Mouse (Mus musculus) kidney, adult 2 months (tissue): ENCODE results near the gene Grcc10.

Experiments used
- CTCF ChIP-seq: fragments of 200-500 bp; conservative IDR thresholded peaks from 2 replicates; pipeline ENCODE4 v1.5.1; 2011; ENCODE audit warnings: low read depth, mild to moderate bottlenecking, control low read depth, low read length, moderate library complexity, mixed read lengths; ENCODE audit not compliant: insufficient read depth, insufficient read length
- POLR2A ChIP-seq: fragments of 200-500 bp; IDR thresholded peaks from one replicate; pipeline ENCODE4 v1.6.1; 2011; ENCODE audit warnings: low read depth, low read length, control low read depth

DNA sequence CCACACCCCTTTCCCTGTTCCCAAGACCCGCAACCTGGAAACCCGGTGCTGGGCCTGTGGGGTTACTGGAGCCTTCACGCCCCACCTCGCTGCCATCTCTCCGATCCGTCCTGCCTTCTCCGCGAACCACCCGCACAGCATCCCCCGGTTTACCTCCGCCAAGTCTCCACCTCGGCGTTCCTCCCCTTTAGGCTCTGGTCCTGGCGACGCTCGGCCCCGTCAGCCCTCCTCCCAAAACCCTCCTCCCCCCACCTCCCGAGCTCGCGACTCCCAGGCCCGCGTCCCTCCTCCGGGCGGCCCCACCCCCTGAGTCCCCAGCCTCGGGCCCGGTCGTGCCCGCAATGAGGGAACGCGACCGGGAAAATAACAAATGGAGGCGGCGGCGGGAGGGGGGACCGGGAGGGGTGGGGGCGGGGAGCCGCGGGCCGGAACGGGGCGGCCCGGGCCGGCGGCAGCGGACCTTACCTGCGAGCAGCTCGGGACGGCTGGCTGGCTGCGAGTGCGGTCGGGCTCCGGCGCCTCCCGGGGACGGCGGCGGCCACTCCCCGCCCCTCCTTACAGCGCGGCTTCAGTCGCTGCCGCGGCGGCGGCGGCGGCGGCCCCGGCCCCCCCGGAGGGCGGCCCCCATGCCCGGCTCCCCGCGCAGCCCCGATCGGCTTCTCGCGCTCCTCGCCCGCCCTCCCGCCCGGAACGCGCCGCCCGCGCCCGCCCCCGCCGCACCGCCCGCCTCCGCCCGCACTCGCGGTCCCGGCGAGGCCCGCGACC is 14.8 kb upstream of the Grcc10 start, which contains the start of the genes Gm45234 and Atn1:
- TF ChIP-seq CTCF, result no peak
- TF ChIP-seq POLR2A, result no peak
